Mouse (Mus musculus) liver, postnatal 0 days (tissue): ENCODE data around the gene Catsper4.

Experiments
- CTCF ChIP-seq: sonication (generic); IDR thresholded peaks from 2 replicates; pipeline ENCODE4 v1.5.1; 2016; ENCODE audit warnings: antibody characterized with exemption, low read depth
- EP300 ChIP-seq: IDR thresholded peaks from 2 replicates; pipeline ENCODE4 v1.6.1; 2016; ENCODE audit warnings: antibody characterized with exemption, low read depth, mild to moderate bottlenecking

- TF ChIP-seq CTCF = no peak
- TF ChIP-seq EP300 = no peak
Observed at GRCm38 (mm10) chr4:134258354-134258753, 31.2 kb upstream of the Catsper4 start.
